Mouse (Mus musculus): ENCODE measurements around the gene Actr6.

- TF ChIP-seq POLR2A (IDR thresholded peaks at IDR 0.05; ENCODE audit: control insufficient read depth, low read depth, low read length) (no peak), CTCF (IDR thresholded peaks at IDR 0.05; ENCODE audit: control insufficient read depth, insufficient read depth, insufficient replicate concordance, low read depth, low read length) (no peak)
Measured at GRCm38 (mm10) chr10:89664977-89665645, 67.0 kb downstream of the Actr6 start.
